Mouse (Mus musculus) neural tube, embryonic 15.5 days (tissue): ENCODE results near the gene Gm20431. TPM values are rescaled to one million over a fixed set of nuclear protein-coding genes. Genes with fewer than 3 reads are reported as not detected.

Experiments
- ATAC-seq: fragments of 200-750 bp; cut with Nextera tagmentation; 2 replicates; pipeline ENCODE4 v1.8.0; 2017; ENCODE audit warnings: mild to moderate bottlenecking, moderate TSS enrichment, moderate library complexity; ENCODE audit not compliant: low FRiP score
- H3K27ac ChIP-seq: fragments of 300-500 bp; sonication (generic); replicated peaks from 2 replicates; pipeline ENCODE4 v1.5.1; 2015; ENCODE audit warnings: mild to moderate bottlenecking, inconsistent platforms
- H3K27me3 ChIP-seq: fragments of 300-500 bp; sonication (generic); replicated peaks from 2 replicates; pipeline ENCODE4 v1.6.1; 2015; ENCODE audit warnings: inconsistent platforms
- H3K36me3 ChIP-seq: fragments of 300-500 bp; sonication (generic); 2 replicates; pipeline ENCODE4 v1.6.1; 2015; ENCODE audit warnings: inconsistent platforms
- H3K4me1 ChIP-seq: fragments of 300-500 bp; sonication (generic); 2 replicates; pipeline ENCODE4 v1.6.1; 2015; ENCODE audit warnings: inconsistent platforms
- H3K4me2 ChIP-seq: fragments of 300-500 bp; sonication (generic); 2 replicates; pipeline ENCODE4 v1.6.1; 2015; ENCODE audit warnings: inconsistent platforms, mild to moderate bottlenecking, moderate library complexity
- H3K4me3 ChIP-seq: fragments of 300-500 bp; sonication (generic); replicated peaks from 2 replicates; pipeline ENCODE4 v1.5.1; 2015; ENCODE audit warnings: mild to moderate bottlenecking, inconsistent platforms
- H3K9ac ChIP-seq: fragments of 300-500 bp; sonication (generic); replicated peaks from 2 replicates; pipeline ENCODE4 v1.6.1; 2015; ENCODE audit warnings: mild to moderate bottlenecking, inconsistent platforms
- H3K9me3 ChIP-seq: fragments of 300-500 bp; sonication (generic); replicated peaks from 2 replicates; pipeline ENCODE4 v1.6.1; 2016; ENCODE audit warnings: inconsistent platforms
- WGBS: fragments of 180-500 bp; shearing (Covaris S2); methylation state at CpG from one replicate; pipeline ENCODE4 v1.1.7; 2015; ENCODE audit warnings: mixed read lengths; 5-methylcytosine and 5-hydroxymethylcytosine counted together
- polyA plus RNA-seq: library from polyadenylated mRNA; unstranded; fragments of >200 nt; fragmentation: Nextera tagmentation; extraction: Ambion mirVana; gene quantifications from 2 replicates; pipeline ENCODE4 v1.2.1, GENCODE M21; 2015

Gm20431 gene
- polyA plus RNA-seq, 1 experiment from 2014 or later = 13.8 TPM

- WGBS = 67% methylated on average over 14 of the region's 14 CpGs
- H3K4me3 ChIP-seq = no peak overlapping the region
- peaks cover 19% of the 10 kb centered on the region for H3K27me3 ChIP-seq
Measured at GRCm38 (mm10) chr2:167695491-167695890, 34.2 kb upstream of the Gm20431 start.

GRCm38 (mm10) chr2:167694963-167695362 is 33.7 kb upstream of the Gm20431 start:
- no peak overlapping the region for H3K9ac ChIP-seq
- H3K9me3 ChIP-seq = 0 out of 2 replicates have a peak, but pooled peaks cover 5% of the 10 kb centered on the region
- peaks cover 9% of the 10 kb centered on the region for H3K4me1 ChIP-seq
- ATAC-seq = no peak
- H3K4me3 ChIP-seq = no peak overlapping the region
- H3K4me2 ChIP-seq = no peak overlapping the region
- no peak overlapping the region for H3K27ac ChIP-seq
- peaks cover 22% of the 10 kb centered on the region for H3K27me3 ChIP-seq
- WGBS = 92% methylated on average over 7 of the region's 7 CpGs
- H3K36me3 ChIP-seq = no peaks in the 10 kb centered on the region

More at GRCm38 (mm10) chr2:167695491-167695890, 34.2 kb upstream of the Gm20431 start:
- 0 out of 2 replicates have a peak, but pooled peaks cover 5% of the 10 kb centered on the region for H3K9me3 ChIP-seq
- no peak overlapping the region for H3K4me2 ChIP-seq
- H3K27ac ChIP-seq = no peak overlapping the region
- no peaks in the 10 kb centered on the region for H3K36me3 ChIP-seq
- no peak overlapping the region for H3K9ac ChIP-seq
- H3K4me1 ChIP-seq = peaks cover 7% of the 10 kb centered on the region
- no peak for ATAC-seq

DNA sequence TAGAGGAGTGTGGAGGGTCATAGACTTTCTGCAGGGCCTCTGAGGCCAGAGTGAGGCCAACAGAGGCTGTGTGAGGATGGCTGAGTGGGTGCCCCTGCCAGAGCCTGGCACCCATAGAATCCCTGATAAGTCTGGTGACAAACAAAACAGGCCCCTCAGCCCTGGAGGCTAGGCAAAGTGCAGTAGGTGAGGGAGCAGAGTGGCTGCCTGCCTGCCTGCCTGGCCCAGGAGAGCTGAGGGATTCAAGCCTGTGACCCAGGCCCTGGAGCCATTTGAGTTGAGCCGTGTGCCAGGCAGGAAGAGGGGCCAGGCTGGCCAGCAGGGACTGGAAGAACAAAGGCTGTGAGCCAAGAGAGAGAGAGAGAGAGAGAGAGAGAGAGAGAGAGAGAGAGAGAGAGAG is 32.9 kb upstream of the Gm20431 start:
- H3K4me3 ChIP-seq = no peak overlapping the region
- peaks cover 29% of the 10 kb centered on the region for H3K27me3 ChIP-seq
- ATAC-seq = no peak
- H3K9me3 ChIP-seq = 0 out of 2 replicates have a peak, but pooled peaks cover 5% of the 10 kb centered on the region
- H3K27ac ChIP-seq = no peak overlapping the region
- no peak overlapping the region for H3K9ac ChIP-seq
- no peak overlapping the region for H3K4me2 ChIP-seq
- H3K36me3 ChIP-seq = no peaks in the 10 kb centered on the region
- WGBS = 36% methylated on average over 1 of the region's 1 CpGs
- H3K4me1 ChIP-seq = peaks cover 17% of the 10 kb centered on the region

GRCm38 (mm10) chr2:167693540-167693939 is 32.2 kb upstream of the Gm20431 start:
- Histone ChIP-seq H3K9ac (no peak overlapping the region), H3K9me3 (0 out of 2 replicates have a peak, but pooled peaks cover 5% of the 10 kb centered on the region), H3K27ac (no peak overlapping the region), H3K4me1 (peaks cover 21% of the 10 kb centered on the region), H3K27me3 (peaks cover 30% of the 10 kb centered on the region), H3K4me3 (no peak overlapping the region), H3K4me2 (no peak overlapping the region), H3K36me3 (no peaks in the 10 kb centered on the region)
- no peak for ATAC-seq
- WGBS = 90% methylated on average over 2 of the region's 2 CpGs

GRCm38 (mm10) chr2:167692831-167693230 is 31.5 kb upstream of the Gm20431 start:
- Histone ChIP-seq H3K9me3 (0 out of 2 replicates have a peak, but pooled peaks cover 5% of the 10 kb centered on the region), H3K4me1 (peaks cover 25% of the 10 kb centered on the region), H3K36me3 (no peaks in the 10 kb centered on the region), H3K27me3 (peaks cover 36% of the 10 kb centered on the region), H3K9ac (no peak overlapping the region), H3K27ac (no peak overlapping the region), H3K4me2 (no peak overlapping the region), H3K4me3 (no peak overlapping the region)
- no peak for ATAC-seq
- WGBS = 64% methylated on average over 3 of the region's 3 CpGs

- Histone ChIP-seq H3K36me3 (no peaks in the 10 kb centered on the region), H3K9ac (no peak overlapping the region), H3K27ac (no peak overlapping the region), H3K9me3 (0 out of 2 replicates have a peak, but pooled peaks cover 5% of the 10 kb centered on the region), H3K4me1 (peaks cover 25% of the 10 kb centered on the region), H3K4me3 (no peak overlapping the region), H3K27me3 (peaks cover 43% of the 10 kb centered on the region), H3K4me2 (no peak overlapping the region)
- 87% methylated on average over 14 of the region's 14 CpGs for WGBS
- no peak for ATAC-seq
Measured at GRCm38 (mm10) chr2:167691871-167692661, 30.8 kb upstream of the Gm20431 start.

- 91% methylated on average over 6 of the region's 6 CpGs for WGBS
- H3K4me2 ChIP-seq = peak overlapping the region; percentile 95; the same call in 1 of the 2 replicates
- H3K36me3 ChIP-seq = no peaks in the 10 kb centered on the region
- peaks cover 49% of the 10 kb centered on the region for H3K27me3 ChIP-seq
- 0 out of 2 replicates have a peak overlapping the region, but pooled peaks have one; percentile 19 for H3K4me3 ChIP-seq
- peaks cover 25% of the 10 kb centered on the region for H3K4me1 ChIP-seq
- H3K9ac ChIP-seq = no peak overlapping the region
- no peak overlapping the region for H3K27ac ChIP-seq
- 0 out of 2 replicates have a peak, but pooled peaks cover 5% of the 10 kb centered on the region for H3K9me3 ChIP-seq
- no peak for ATAC-seq
Measured at GRCm38 (mm10) chr2:167691410-167691809, 30.1 kb upstream of the Gm20431 start.

- WGBS = 87% methylated on average over 12 of the region's 12 CpGs
- Histone ChIP-seq H3K36me3 (no peaks in the 10 kb centered on the region), H3K4me3 (peak overlapping the region; percentile 19; the same call in 1 of the 2 replicates), H3K9me3 (0 out of 2 replicates have a peak, but pooled peaks cover 5% of the 10 kb centered on the region), H3K27ac (no peak overlapping the region), H3K4me1 (peaks cover 25% of the 10 kb centered on the region), H3K9ac (no peak overlapping the region), H3K4me2 (peak overlapping the region; percentile 95), H3K27me3 (peaks cover 51% of the 10 kb centered on the region)
- no peak for ATAC-seq
Measured at GRCm38 (mm10) chr2:167690962-167691311, 29.6 kb upstream of the Gm20431 start.

DNA sequence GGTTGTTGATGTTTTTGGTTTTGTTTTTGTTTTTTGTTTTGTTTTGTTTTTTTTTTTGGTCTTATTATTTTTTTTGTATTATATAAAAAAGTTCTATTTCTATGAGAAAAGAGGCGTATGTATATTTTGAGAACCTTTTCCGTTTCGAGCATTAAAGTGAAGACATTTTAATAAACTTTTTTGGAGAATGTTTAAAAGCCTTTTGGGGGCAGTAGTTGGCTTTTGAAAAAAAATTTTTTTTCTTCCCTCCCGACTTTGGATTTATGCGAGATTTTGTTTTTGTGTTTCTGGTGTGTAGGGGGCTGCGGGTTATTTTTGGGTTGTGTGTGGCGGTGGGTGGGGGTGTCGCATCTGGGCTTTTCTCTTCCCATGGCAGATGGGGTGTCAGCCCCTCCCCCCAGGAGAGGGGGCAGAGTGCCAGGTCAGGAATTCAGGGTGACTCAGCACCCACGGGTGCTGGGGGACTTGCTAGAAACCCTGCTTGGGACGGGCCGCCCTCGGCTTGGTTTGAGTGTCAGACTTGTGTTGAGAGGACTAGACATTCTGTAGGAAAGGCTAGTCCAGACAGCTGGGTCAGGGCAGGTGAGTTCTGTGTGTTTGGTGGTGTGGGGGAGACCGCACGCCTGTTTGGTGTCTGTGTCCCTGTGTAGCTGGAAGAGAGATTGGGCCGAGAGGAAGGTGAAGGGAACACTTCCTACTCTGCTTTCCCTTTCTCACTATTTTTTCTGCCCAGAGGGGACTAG is 29.1 kb upstream of the Gm20431 start:
- Histone ChIP-seq H3K4me1 (peaks cover 25% of the 10 kb centered on the region), H3K4me3 (peak overlapping the region; percentile 71), H3K27me3 (peaks cover 55% of the 10 kb centered on the region), H3K9me3 (0 out of 2 replicates have a peak, but pooled peaks cover 3% of the 10 kb centered on the region), H3K36me3 (no peaks in the 10 kb centered on the region), H3K27ac (no peak overlapping the region), H3K4me2 (peak overlapping the region; percentile 95), H3K9ac (peak overlapping the region; percentile 60; the same call in 1 of the 2 replicates)
- no peak for ATAC-seq
- WGBS = 64% methylated on average over 15 of the region's 15 CpGs

DNA sequence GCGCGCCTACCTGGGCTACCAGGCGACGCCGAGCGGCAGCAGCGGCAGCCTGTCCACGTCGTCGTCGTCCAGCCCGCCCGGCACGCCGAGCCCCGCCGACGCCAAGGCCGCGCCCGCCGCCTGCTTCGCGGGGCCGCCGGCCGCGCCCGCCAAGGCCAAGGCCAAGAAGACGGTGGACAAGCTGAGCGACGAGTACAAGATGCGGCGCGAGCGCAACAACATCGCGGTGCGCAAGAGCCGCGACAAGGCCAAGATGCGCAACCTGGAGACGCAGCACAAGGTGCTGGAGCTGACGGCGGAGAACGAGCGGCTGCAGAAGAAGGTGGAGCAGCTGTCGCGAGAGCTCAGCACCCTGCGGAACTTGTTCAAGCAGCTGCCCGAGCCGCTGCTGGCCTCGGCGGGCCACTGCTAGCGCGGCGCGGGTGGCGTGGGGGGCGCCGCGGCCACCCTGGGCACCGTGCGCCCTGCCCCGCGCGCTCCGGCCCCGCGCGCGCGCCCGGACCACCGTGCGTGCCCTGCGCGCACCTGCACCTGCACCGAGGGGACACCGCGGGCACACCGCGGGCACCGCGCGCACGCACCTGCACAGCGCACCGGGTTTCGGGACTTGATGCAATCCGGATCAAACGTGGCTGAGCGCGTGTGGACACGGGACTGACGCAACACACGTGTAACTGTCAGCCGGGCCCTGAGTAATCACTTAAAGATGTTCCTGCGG is 28.4 kb upstream of the Gm20431 start, which contains the start of gene Tmem189:
Tmem189 (minus strand) TSS at position 322 of the 718 bp plus-strand sequence.
- Histone ChIP-seq H3K27ac (peak within 1 kb of the TSS; percentile 63; the same call in 1 of the 2 replicates), H3K27me3 (peaks cover 59% of the 10 kb centered on the region), H3K4me3 (peak within 1 kb of the TSS; percentile 71), H3K4me1 (peaks cover 25% of the 10 kb centered on the region), H3K9me3 (no peaks in the 10 kb centered on the region), H3K9ac (peak within 1 kb of the TSS; percentile 60), H3K4me2 (peak within 1 kb of the TSS; percentile 95), H3K36me3 (no peaks in the 10 kb centered on the region)
- ATAC-seq = peak; percentile 32; the same call in 1 of the 2 replicates
- under 1% methylated on average over 88 of the region's 99 CpGs for WGBS
